Mouse (Mus musculus): ENCODE measurements around the gene Capn7. TPM values are rescaled to one million over a fixed set of nuclear protein-coding genes. Genes with fewer than 3 reads are reported as not detected.

Gene Capn7
- total RNA-seq, 4 experiments from 2014 or later, result 30.4 to 33.8 (median 31.8) TPM

DNA sequence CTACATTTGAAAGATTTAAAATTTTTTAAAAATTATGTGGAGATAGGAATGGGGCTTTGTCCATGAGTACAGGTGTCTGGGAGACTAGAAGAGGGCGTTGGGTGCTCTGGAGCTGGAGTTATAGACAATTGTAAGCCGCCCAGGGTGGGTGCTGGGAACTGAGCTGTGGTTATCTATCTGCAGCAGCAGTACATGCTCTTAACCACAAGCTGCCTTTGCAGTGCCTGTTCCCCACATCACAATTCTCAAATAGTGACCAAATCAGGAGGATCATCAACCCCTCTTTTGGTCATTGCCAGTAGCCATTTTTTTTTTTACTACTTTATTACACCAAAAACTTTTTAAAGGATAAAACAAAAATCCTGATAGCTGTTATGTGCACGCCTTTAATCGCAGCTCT lies 28.2 kb downstream of the Capn7 start:
- DNase-seq (ENCODE audit: low spot score in 2 of 2), result no peak

GRCm38 (mm10) chr14:31365350-31365749 lies 28.9 kb downstream of the Capn7 start:
- DNase-seq (ENCODE audit: low spot score in 2 of 2), result peak in 1 of 2 experiments; percentile 22

DNA sequence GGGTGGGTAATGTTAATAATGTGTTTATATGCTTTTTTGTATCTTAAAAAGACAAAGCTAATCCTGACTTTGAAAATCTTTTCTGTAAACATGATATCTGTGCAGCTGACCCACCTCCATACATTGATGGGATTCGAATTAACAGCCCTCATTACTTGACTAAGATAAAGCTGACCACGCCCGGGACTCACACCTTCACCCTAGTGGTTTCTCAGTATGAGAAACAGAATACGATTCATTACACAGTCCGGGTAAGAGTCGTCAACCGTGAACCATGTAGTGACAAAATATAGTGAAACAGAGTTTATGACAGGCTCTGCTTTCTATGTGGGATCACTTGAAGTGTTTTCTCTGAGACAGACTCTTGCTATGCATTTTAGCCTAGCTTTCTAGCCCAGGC lies 31.5 kb downstream of the Capn7 start:
- no peak for DNase-seq (ENCODE audit: low spot score in 2 of 2)

DNA sequence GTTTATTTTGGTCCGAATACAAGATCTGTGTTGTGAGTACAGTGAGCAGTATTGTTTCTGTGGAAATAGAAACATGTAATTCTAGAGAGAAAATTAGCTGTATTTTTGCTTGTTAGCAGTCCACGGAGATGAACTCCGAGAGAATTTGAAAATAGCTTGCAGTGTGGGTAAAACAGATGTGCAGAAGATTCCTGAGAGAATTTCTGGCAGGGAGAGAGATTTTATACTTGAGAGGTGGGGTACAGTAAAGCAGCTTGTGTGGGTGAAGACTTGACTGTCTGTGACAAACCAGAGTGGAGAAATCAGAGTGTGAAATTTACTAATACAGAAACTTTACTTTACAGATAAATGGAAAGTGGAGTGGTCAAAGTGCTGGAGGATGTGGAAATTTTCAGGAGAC lies 32.9 kb downstream of the Capn7 start:
- no peak for DNase-seq (ENCODE audit: low spot score in 2 of 2)

- no peak for DNase-seq (ENCODE audit: low spot score in 2 of 2)
Observed at GRCm38 (mm10) chr14:31374390-31374789, 38.0 kb downstream of the Capn7 start.

DNA sequence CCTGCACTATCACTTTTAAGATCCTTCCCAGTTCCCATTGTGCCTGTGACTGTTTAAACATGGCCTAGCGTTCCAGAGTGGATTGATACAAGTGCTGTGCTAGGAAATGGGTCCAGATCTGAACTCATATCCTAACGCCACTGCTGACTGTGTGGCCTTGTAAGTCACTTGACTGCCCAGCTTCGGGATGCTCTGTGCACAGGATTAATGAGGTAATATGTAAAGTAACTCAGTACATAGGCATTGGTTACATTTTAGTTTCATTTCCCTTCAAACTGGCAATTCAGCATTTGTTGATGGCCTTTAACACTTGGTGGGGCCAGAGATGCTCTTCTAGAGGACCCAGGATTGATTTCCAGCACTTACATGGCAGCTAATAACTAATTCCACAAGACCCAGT lies 39.9 kb downstream of the Capn7 start:
- DNase-seq (ENCODE audit: low spot score in 2 of 2), result no peak

DNA sequence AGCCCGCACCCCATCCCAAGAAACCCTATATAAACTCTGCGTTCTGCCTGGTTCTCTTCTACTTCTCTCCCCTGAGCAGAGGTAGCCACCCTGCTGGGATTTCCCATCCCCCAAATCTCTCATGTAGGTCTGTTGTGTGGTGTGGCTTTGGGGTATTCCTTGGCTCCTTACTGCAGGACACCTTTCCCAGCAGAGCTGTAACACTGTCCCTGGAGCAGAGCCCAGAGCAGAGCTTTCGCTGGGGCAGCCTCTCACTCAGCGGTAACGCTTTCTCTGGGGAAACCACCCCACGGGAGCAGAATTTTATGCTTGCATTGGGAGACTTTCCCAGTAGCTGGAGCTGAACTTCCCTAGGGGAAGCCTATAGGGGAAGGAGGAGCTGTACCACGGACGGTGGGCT lies 45.8 kb downstream of the Capn7 start:
- peak; percentile 3 to 8 for DNase-seq (ENCODE audit: low spot score in 2 of 2)

DNA sequence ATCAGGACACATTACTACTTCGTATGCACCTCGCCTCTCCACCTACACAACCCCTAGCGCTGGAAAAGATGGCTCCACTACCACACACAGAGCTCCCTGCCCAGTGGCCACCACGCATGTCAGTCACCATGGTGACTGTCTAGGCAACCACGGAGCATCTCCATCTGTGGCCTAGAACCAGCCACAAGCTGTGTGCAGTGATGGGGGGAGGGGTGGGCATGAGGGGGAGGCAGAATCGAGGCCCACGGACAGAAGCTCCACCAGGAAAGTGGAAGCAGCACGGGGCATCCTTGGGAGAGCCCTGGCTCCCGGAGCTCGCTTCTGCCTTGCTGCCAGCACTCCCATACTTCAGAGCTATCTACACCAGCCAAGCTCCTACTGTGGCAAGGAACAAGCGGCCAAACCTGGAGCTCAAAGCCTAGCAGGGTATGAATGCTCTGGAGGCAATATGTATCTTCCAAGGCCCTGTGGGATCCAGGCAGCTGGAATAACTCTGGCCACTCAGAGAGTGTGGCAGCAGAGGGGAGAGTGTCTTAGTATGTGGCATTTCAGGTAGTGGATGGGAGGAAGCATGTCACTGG lies 47.1 kb downstream of the Capn7 start:
- DNase-seq (ENCODE audit: low spot score in 2 of 2), result peak in 1 of 2 experiments; percentile 86

GRCm38 (mm10) chr14:31384366-31385323 lies 48.2 kb downstream of the Capn7 start:
- peak in 1 of 2 experiments; percentile 55 for DNase-seq (ENCODE audit: low spot score in 2 of 2)

GRCm38 (mm10) chr14:31385406-31385805 lies 49.0 kb downstream of the Capn7 start:
- DNase-seq (ENCODE audit: low spot score in 2 of 2), result no peak

GRCm38 (mm10) chr14:31385977-31386697 lies 49.7 kb downstream of the Capn7 start:
- no peak for DNase-seq (ENCODE audit: low spot score in 2 of 2)

GRCm38 (mm10) chr14:31387301-31387981 lies 51.0 kb downstream of the Capn7 start:
- no peak for DNase-seq (ENCODE audit: low spot score in 2 of 2)

DNA sequence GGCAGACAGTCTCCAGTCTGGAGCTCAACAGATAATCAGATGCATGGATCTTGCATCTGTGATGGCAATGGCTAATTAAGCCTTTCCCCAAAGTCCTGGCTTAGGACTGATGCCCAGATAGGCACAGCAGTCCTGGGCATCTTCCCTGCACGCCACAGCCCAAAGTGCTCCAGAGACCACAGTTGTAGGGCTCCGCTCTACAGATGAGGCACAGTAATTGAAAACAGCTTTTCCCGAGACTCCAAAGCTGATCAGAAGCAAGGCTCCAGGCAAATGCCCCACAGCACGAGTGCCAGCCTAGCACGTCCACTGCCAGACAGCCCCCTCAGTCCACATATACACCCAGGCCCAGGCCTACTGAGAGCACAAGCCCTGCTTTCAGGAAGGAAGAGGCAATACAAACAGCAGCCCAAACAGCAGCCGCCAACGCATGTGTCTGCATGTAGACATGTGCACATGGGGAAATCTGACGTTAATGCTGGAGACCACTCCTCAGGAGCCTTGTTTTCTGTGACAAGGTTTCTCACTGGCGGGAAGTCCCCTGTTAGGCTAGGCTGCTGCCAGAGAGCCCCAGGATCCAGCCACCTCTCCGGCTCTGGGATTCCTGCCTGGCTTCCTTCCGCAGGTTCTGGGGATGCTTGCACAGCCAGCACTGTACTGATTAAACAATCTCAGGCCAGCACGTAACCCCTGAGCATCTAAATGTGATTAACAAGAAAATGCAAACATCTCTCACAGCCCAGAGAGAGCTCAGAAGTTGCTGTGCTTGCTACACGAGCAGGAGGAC lies 51.8 kb downstream of the Capn7 start:
- DNase-seq (ENCODE audit: low spot score in 2 of 2), result no peak

DNA sequence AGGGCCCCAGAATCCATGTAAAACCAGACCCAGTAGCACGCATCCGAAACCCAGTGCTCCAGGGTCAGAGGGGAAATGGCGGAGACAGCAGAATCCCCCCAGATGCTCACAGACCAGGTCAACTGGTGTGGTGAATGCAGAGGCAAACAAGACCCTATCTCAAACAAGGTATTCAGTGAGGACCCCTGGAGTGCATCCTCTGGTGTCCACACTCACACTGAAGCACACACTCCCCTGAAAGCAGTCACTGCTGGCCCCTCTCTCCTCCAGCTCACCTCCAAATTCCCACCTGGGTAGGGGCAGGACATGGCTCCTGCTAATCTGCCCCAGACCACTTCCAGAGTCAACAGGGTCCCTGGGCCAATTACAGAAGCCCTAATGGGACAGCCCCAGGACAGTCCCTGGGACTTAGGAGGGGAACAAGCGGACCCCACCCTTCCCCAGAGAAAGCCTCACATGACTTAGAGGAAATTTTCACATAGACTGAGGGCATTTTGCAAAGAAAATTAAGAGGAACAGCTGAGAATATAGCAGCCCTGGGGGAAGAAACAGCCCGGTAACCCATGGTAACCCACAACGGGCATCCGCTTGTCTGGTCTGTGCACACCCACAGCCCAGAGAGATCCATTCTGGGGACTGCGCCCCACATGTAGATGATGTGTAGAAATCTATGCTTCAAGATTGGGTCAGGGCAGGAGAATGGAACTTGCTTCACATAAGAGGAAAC lies 53.1 kb downstream of the Capn7 start:
- no peak for DNase-seq (ENCODE audit: low spot score in 2 of 2)

- no peak for DNase-seq (ENCODE audit: low spot score in 2 of 2)
Observed at GRCm38 (mm10) chr14:31392300-31392699, 55.9 kb downstream of the Capn7 start.

GRCm38 (mm10) chr14:31392873-31393545 lies 56.6 kb downstream of the Capn7 start:
- peak in 1 of 2 experiments; percentile 83 for DNase-seq (ENCODE audit: low spot score in 2 of 2)

GRCm38 (mm10) chr14:31393546-31393890 lies 57.1 kb downstream of the Capn7 start:
- DNase-seq (ENCODE audit: low spot score in 2 of 2), result no peak

GRCm38 (mm10) chr14:31393936-31394630 lies 57.6 kb downstream of the Capn7 start:
- DNase-seq (ENCODE audit: low spot score in 2 of 2), result no peak

All from left cerebral cortex, adult 8-10 months (tissue).